Mouse (Mus musculus) kidney, adult 2 months (tissue): ENCODE measurements at regions not wholly inside any gene's neighbourhood (a gene's known extent, or its start where the extent isn't known, plus 50 kb on each side); places are given as distances from the start of the nearest gene placed in this dataset.

ENCODE experiments used
- CTCF ChIP-seq: fragments of 200-500 bp; conservative IDR thresholded peaks from 2 replicates; pipeline ENCODE4 v1.5.1; 2011; ENCODE audit warnings: low read depth, mild to moderate bottlenecking, control low read depth, low read length, moderate library complexity, mixed read lengths; ENCODE audit not compliant: insufficient read depth, insufficient read length
- POLR2A ChIP-seq: fragments of 200-500 bp; IDR thresholded peaks from one replicate; pipeline ENCODE4 v1.6.1; 2011; ENCODE audit warnings: low read depth, low read length, control low read depth

- no peak for TF ChIP-seq CTCF
- TF ChIP-seq POLR2A: no peak
Observed at GRCm38 (mm10) chr1:142771010-142771409, 869.5 kb upstream of the B3galt2 start.
